Mouse (Mus musculus): ENCODE results near the gene Gm20538. TPM values are rescaled to one million over a fixed set of nuclear protein-coding genes. Genes with fewer than 3 reads are reported as not detected.

Gm20538 gene
- total RNA-seq, 2 experiments from 2014 or later, result not detected

DNA sequence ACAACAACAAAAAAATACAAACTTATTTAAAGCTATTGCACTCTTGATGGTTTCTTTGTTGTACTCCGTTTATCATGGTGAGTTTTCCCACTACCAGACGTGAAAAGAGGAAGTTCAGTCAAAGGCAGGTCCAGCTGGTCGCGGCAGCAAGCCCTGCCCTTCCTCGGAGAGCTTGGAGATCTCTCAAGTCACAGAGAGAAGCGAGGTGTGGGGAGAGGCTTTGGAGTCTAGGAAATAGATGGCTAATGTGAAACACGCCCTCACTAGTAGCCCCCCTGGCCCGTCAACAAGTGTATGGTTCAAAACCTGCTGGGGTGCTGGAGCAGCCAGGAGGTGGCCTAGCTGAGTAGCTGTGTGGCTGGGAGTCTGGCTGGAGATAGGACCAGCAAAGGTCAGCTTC is 56.1 kb downstream of the Gm20538 start:
- no peak for DNase-seq
- intact Hi-C loops (cut with DNase I), result no loop called here

Other genes starting within 250 kb of the Gm20538 start
- under 1 TPM; 0.10 to 0.20 TPM for gene Scd4, start 219.7 kb downstream of the Gm20538 start, total RNA-seq (2021)
- 10 to 100 TPM; 26.3 to 28.7 TPM for gene Scd1, start 145.0 kb downstream of the Gm20538 start, total RNA-seq (2021)
- not detected for gene Wnt8b, start 59.4 kb downstream of the Gm20538 start, total RNA-seq (2021)
- 10 to 100 TPM; 15.3 to 17.6 TPM for gene Sec31b, start 7.0 kb downstream of the Gm20538 start, total RNA-seq (2021)
- 100 to 1,000 TPM; 906 to 972 TPM for gene Ndufb8, start 2.6 kb upstream of the Gm20538 start, total RNA-seq (2021)
- 10 to 100 TPM; 93.2 to 95.3 TPM for gene Hif1an, start 10.0 kb upstream of the Gm20538 start, total RNA-seq (2021)
- not detected for gene Pax2, start 203.2 kb upstream of the Gm20538 start, total RNA-seq (2021)